Mouse (Mus musculus): ENCODE results near the gene Ccdc60. TPM values are rescaled to one million over a fixed set of nuclear protein-coding genes. Genes with fewer than 3 reads are reported as not detected.

Gene Ccdc60
- polyA plus RNA-seq, 2 experiments = 0.01 TPM; not detected in 1

- Histone ChIP-seq H3K27me3 (ENCODE audit: control insufficient read depth, insufficient read depth, low read length) (no peaks in the 10 kb centered on the region), H3K27ac (no peak overlapping the region), H3K4me1 (replicated peaks; ENCODE audit: control insufficient read depth in 2 of 2, insufficient read depth in 2 of 2, low read length in 1 of 2) (no peaks in the 10 kb centered on the region), H3K4me3 (ENCODE audit: insufficient read depth in 1 of 2, low read depth in 2 of 2, low read length in 2 of 2) (no peak overlapping the region), H3K9ac (replicated peaks) (no peak overlapping the region), H3K4me2 (ENCODE audit: low read depth) (no peak overlapping the region), H3K9me3 (ENCODE audit: control insufficient read depth, low read length) (no peaks in the 10 kb centered on the region), H3K36me3 (replicated peaks; ENCODE audit: control insufficient read depth, insufficient read depth, low read depth) (no peaks in the 10 kb centered on the region)
- WGBS (ENCODE audit: insufficient replicate concordance) = 37% methylated on average over 9 of the region's 9 CpGs
- ATAC-seq (ENCODE audit: insufficient read depth) (no peak), DNase-seq (ENCODE audit: low read depth in 3 of 3, low spot score in 3 of 3) (no peak)
- no peak for TF ChIP-seq EP300 (IDR thresholded peaks at IDR 0.05; ENCODE audit: low read depth)
- TF ChIP-seq CTCF (IDR thresholded peaks at IDR 0.05; ENCODE audit: low read depth) = no peak
Measured at GRCm38 (mm10) chr5:116300984-116301383, 12.2 kb upstream of the Ccdc60 start.

- H3K36me3 ChIP-seq (replicated peaks; ENCODE audit: control insufficient read depth, insufficient read depth, low read depth) = no peaks in the 10 kb centered on the region
- H3K9ac ChIP-seq (replicated peaks) = no peak overlapping the region
- 57% methylated on average over 5 of the region's 5 CpGs for WGBS (ENCODE audit: insufficient replicate concordance)
- H3K4me2 ChIP-seq (ENCODE audit: low read depth) = no peak overlapping the region
- H3K27ac ChIP-seq = no peak overlapping the region
- no peaks in the 10 kb centered on the region for H3K9me3 ChIP-seq (ENCODE audit: control insufficient read depth, low read length)
- no peak overlapping the region for H3K4me3 ChIP-seq (ENCODE audit: insufficient read depth in 1 of 2, low read depth in 2 of 2, low read length in 2 of 2)
- TF ChIP-seq EP300 (IDR thresholded peaks at IDR 0.05; ENCODE audit: low read depth) (no peak), CTCF (IDR thresholded peaks at IDR 0.05; ENCODE audit: low read depth) (no peak)
- H3K27me3 ChIP-seq (ENCODE audit: control insufficient read depth, insufficient read depth, low read length) = no peaks in the 10 kb centered on the region
- no peak for ATAC-seq (ENCODE audit: insufficient read depth)
- no peaks in the 10 kb centered on the region for H3K4me1 ChIP-seq (replicated peaks; ENCODE audit: control insufficient read depth in 2 of 2, insufficient read depth in 2 of 2, low read length in 1 of 2)
- DNase-seq (ENCODE audit: low read depth in 3 of 3, low spot score in 3 of 3) = no peak
Measured at GRCm38 (mm10) chr5:116293501-116293900, 4.7 kb upstream of the Ccdc60 start.

GRCm38 (mm10) chr5:116290584-116290983 is 1.8 kb upstream of the Ccdc60 start:
- DNase-seq (ENCODE audit: low read depth in 3 of 3, low spot score in 3 of 3) = no peak
- no peak overlapping the region for H3K9ac ChIP-seq (replicated peaks)
- H3K4me1 ChIP-seq (replicated peaks; ENCODE audit: control insufficient read depth in 2 of 2, insufficient read depth in 2 of 2, low read length in 1 of 2) = no peaks in the 10 kb centered on the region
- WGBS (ENCODE audit: insufficient replicate concordance) = 63% methylated on average over 5 of the region's 5 CpGs
- no peak overlapping the region for H3K4me3 ChIP-seq (ENCODE audit: insufficient read depth in 1 of 2, low read depth in 2 of 2, low read length in 2 of 2)
- no peak overlapping the region for H3K4me2 ChIP-seq (ENCODE audit: low read depth)
- no peaks in the 10 kb centered on the region for H3K27me3 ChIP-seq (ENCODE audit: control insufficient read depth, insufficient read depth, low read length)
- no peak overlapping the region for H3K27ac ChIP-seq
- TF ChIP-seq CTCF (IDR thresholded peaks at IDR 0.05; ENCODE audit: low read depth) = no peak
- no peak for TF ChIP-seq EP300 (IDR thresholded peaks at IDR 0.05; ENCODE audit: low read depth)
- ATAC-seq (ENCODE audit: insufficient read depth) = no peak
- no peaks in the 10 kb centered on the region for H3K9me3 ChIP-seq (ENCODE audit: control insufficient read depth, low read length)
- no peaks in the 10 kb centered on the region for H3K36me3 ChIP-seq (replicated peaks; ENCODE audit: control insufficient read depth, insufficient read depth, low read depth)

GRCm38 (mm10) chr5:116289897-116290296 is 1.1 kb upstream of the Ccdc60 start:
- no peak overlapping the region for H3K4me3 ChIP-seq (ENCODE audit: insufficient read depth in 1 of 2, low read depth in 2 of 2, low read length in 2 of 2)
- TF ChIP-seq CTCF (IDR thresholded peaks at IDR 0.05; ENCODE audit: low read depth) (no peak), EP300 (IDR thresholded peaks at IDR 0.05; ENCODE audit: low read depth) (no peak)
- H3K9ac ChIP-seq (replicated peaks) = no peak overlapping the region
- no peaks in the 10 kb centered on the region for H3K4me1 ChIP-seq (replicated peaks; ENCODE audit: control insufficient read depth in 2 of 2, insufficient read depth in 2 of 2, low read length in 1 of 2)
- H3K36me3 ChIP-seq (replicated peaks; ENCODE audit: control insufficient read depth, insufficient read depth, low read depth) = no peaks in the 10 kb centered on the region
- H3K4me2 ChIP-seq (ENCODE audit: low read depth) = no peak overlapping the region; the same call in 1 of the 2 replicates
- no peak for DNase-seq (ENCODE audit: low read depth in 3 of 3, low spot score in 3 of 3)
- H3K9me3 ChIP-seq (ENCODE audit: control insufficient read depth, low read length) = no peaks in the 10 kb centered on the region
- no peak overlapping the region for H3K27ac ChIP-seq
- H3K27me3 ChIP-seq (ENCODE audit: control insufficient read depth, insufficient read depth, low read length) = no peaks in the 10 kb centered on the region
- WGBS (ENCODE audit: insufficient replicate concordance) = 5% methylated on average over 9 of the region's 9 CpGs
- ATAC-seq (ENCODE audit: insufficient read depth) = no peak

GRCm38 (mm10) chr5:116288183-116288582 is 602 bp downstream of the Ccdc60 start:
- Histone ChIP-seq H3K4me1 (replicated peaks; ENCODE audit: control insufficient read depth in 2 of 2, insufficient read depth in 2 of 2, low read length in 1 of 2) (no peaks in the 10 kb centered on the region), H3K9ac (replicated peaks) (no peak overlapping the region), H3K27me3 (ENCODE audit: control insufficient read depth, insufficient read depth, low read length) (no peaks in the 10 kb centered on the region), H3K9me3 (ENCODE audit: control insufficient read depth, low read length) (no peaks in the 10 kb centered on the region), H3K27ac (no peak overlapping the region), H3K36me3 (replicated peaks; ENCODE audit: control insufficient read depth, insufficient read depth, low read depth) (no peaks in the 10 kb centered on the region), H3K4me3 (ENCODE audit: insufficient read depth in 1 of 2, low read depth in 2 of 2, low read length in 2 of 2) (no peak overlapping the region), H3K4me2 (ENCODE audit: low read depth) (no peak overlapping the region)
- ATAC-seq (ENCODE audit: insufficient read depth) = no peak
- TF ChIP-seq EP300 (IDR thresholded peaks at IDR 0.05; ENCODE audit: low read depth) (no peak), CTCF (IDR thresholded peaks at IDR 0.05; ENCODE audit: low read depth) (no peak)
- 45% methylated on average over 10 of the region's 10 CpGs for WGBS (ENCODE audit: insufficient replicate concordance)
- no peak for DNase-seq (ENCODE audit: low read depth in 3 of 3, low spot score in 3 of 3)
